Mouse (Mus musculus): ENCODE results near the gene Abcf2.
A peak's percentile ranks its signal among the peaks of the same experiment; 100 is the strongest.
"Not testable (repeated sequence)": the region's sequence is repeated elsewhere in the genome, so short reads cannot be mapped to it uniquely, and the experiment has no call there.

Abcf2 gene

GRCm38 (mm10) chr5:24586547-24587199, 9.4 kb upstream of the Abcf2 start, which contains the start of gene Chpf2:
Gene Chpf2 (plus strand): TSS chr5:24586741.
- DNase-seq (ENCODE audit: extremely low spot score, low spot score) = peak; percentile 88

- no peak for DNase-seq (ENCODE audit: extremely low spot score, low spot score)
Measured at GRCm38 (mm10) chr5:24586106-24586505, 8.8 kb upstream of the Abcf2 start.

GRCm38 (mm10) chr5:24578109-24578963, 1.1 kb upstream of the Abcf2 start:
- DNase-seq (ENCODE audit: extremely low spot score, low spot score) = no peak

- no peak for DNase-seq (ENCODE audit: extremely low spot score, low spot score)
Measured at GRCm38 (mm10) chr5:24576801-24577182, 475 bp downstream of the Abcf2 start.

- DNase-seq (ENCODE audit: extremely low spot score, low spot score) = no peak
Measured at GRCm38 (mm10) chr5:24575948-24576347, 1.3 kb downstream of the Abcf2 start.

GRCm38 (mm10) chr5:24556709-24557108, 20.6 kb downstream of the Abcf2 start, which contains the start of gene 4931409K22Rik:
Gene 4931409K22Rik (minus strand): TSS chr5:24556809.
- no peak for DNase-seq (ENCODE audit: extremely low spot score, low spot score)

GRCm38 (mm10) chr5:24555335-24555734, 21.9 kb downstream of the Abcf2 start:
- not testable (repeated sequence) for DNase-seq (ENCODE audit: extremely low spot score, low spot score)

GRCm38 (mm10) chr5:24553621-24554244, 23.5 kb downstream of the Abcf2 start:
- peak; percentile 24 for DNase-seq (ENCODE audit: extremely low spot score, low spot score)

- DNase-seq (ENCODE audit: extremely low spot score, low spot score) = no peak
Measured at GRCm38 (mm10) chr5:24551317-24551688, 26.0 kb downstream of the Abcf2 start.

- peak; percentile 42 for DNase-seq (ENCODE audit: extremely low spot score, low spot score)
Measured at GRCm38 (mm10) chr5:24550598-24551316, 26.5 kb downstream of the Abcf2 start.

GRCm38 (mm10) chr5:24542643-24543042, 34.6 kb downstream of the Abcf2 start:
- no peak for DNase-seq (ENCODE audit: extremely low spot score, low spot score)

- no peak for DNase-seq (ENCODE audit: extremely low spot score, low spot score)
Measured at GRCm38 (mm10) chr5:24541144-24541569, 36.1 kb downstream of the Abcf2 start.

GRCm38 (mm10) chr5:24540387-24541143, 36.7 kb downstream of the Abcf2 start, which contains the start of gene Asb10:
Gene Asb10 (minus strand): TSS chr5:24540978.
- no peak for DNase-seq (ENCODE audit: extremely low spot score, low spot score)

GRCm38 (mm10) chr5:24539571-24540296, 37.5 kb downstream of the Abcf2 start:
- no peak for DNase-seq (ENCODE audit: extremely low spot score, low spot score)

- DNase-seq (ENCODE audit: extremely low spot score, low spot score) = no peak
Measured at GRCm38 (mm10) chr5:24537618-24538017, 39.6 kb downstream of the Abcf2 start.

GRCm38 (mm10) chr5:24536511-24536910, 40.8 kb downstream of the Abcf2 start:
- no peak for DNase-seq (ENCODE audit: extremely low spot score, low spot score)

- no peak for DNase-seq (ENCODE audit: extremely low spot score, low spot score)
Measured at GRCm38 (mm10) chr5:24535731-24536130, 41.5 kb downstream of the Abcf2 start.

GRCm38 (mm10) chr5:24534292-24534691, 43.0 kb downstream of the Abcf2 start:
- no peak for DNase-seq (ENCODE audit: extremely low spot score, low spot score)

- DNase-seq (ENCODE audit: extremely low spot score, low spot score) = no peak
Measured at GRCm38 (mm10) chr5:24533391-24533790, 43.9 kb downstream of the Abcf2 start.
